Mouse (Mus musculus): ENCODE measurements at regions not wholly inside any gene's neighbourhood (a gene's known extent, or its start where the extent isn't known, plus 50 kb on each side); places are given as distances from the start of the nearest gene placed in this dataset.

- no peak for DNase-seq (ENCODE audit: low read depth)
These were observed 50.9 kb upstream of the Lmo4 start for GRCm38 (mm10) chr3:144255596-144256550.
